Mouse (Mus musculus) ES-E14 (cell line): ENCODE results near the gene Dhcr7. TPM values are rescaled to one million over a fixed set of nuclear protein-coding genes. Genes with fewer than 3 reads are reported as not detected.

Experiments
- DNase-seq: peaks from one replicate; pipeline ENCODE4 v3.0.0-alpha.2; 2013; ENCODE audit warnings: low read depth, low spot score
- H3K27ac ChIP-seq: 2 replicates; pipeline ENCODE4 v1.5.1; 2012; ENCODE audit warnings: low read depth, mild to moderate bottlenecking, low read length, moderate library complexity, mixed read lengths; ENCODE audit not compliant: poor library complexity, insufficient read depth, severe bottlenecking
- H3K36me3 ChIP-seq: 2 replicates; pipeline ENCODE4 v1.6.1; 2012; ENCODE audit warnings: mild to moderate bottlenecking, low read length, moderate library complexity, mixed read lengths; ENCODE audit not compliant: control insufficient read depth, poor library complexity, insufficient read depth, severe bottlenecking
- H3K4me1 ChIP-seq, 2 experiments: fragments of 150-350 bp in 1 of 2; sonication (generic) in 1 of 2; 2 replicates each; pipeline ENCODE4 v1.6.1; 2012; ENCODE audit warnings: low read length in 2 of 2, mild to moderate bottlenecking in 1 of 2, mixed read lengths in 1 of 2; ENCODE audit not compliant: control insufficient read depth in 2 of 2, insufficient read depth in 2 of 2, poor library complexity in 1 of 2
- H3K4me3 ChIP-seq, 2 experiments: fragments of 150-350 bp in 1 of 2; sonication (generic) in 1 of 2; 2 replicates each; pipeline ENCODE4 v1.5.1; 2012; ENCODE audit warnings: low read length in 2 of 2, low read depth in 1 of 2, mild to moderate bottlenecking in 1 of 2, mixed read lengths in 1 of 2; ENCODE audit not compliant: insufficient read depth in 1 of 2, poor library complexity in 1 of 2, severe bottlenecking in 1 of 2
- H3K9ac ChIP-seq: 2 replicates; pipeline ENCODE4 v1.6.1; 2012; ENCODE audit warnings: low read depth, mild to moderate bottlenecking, low read length, mixed read lengths; ENCODE audit not compliant: poor library complexity, insufficient read depth, severe bottlenecking
- H3K9me3 ChIP-seq: fragments of 150-350 bp; sonication (generic); 2 replicates; pipeline ENCODE4 v1.6.1; 2012; ENCODE audit warnings: low read depth, mild to moderate bottlenecking, low read length; ENCODE audit not compliant: control insufficient read depth, insufficient read depth
- CHD2 ChIP-seq: IDR thresholded peaks from 2 replicates; pipeline ENCODE4 v1.6.1; 2014; ENCODE audit warnings: mild to moderate bottlenecking, low read depth, low read length, inconsistent platforms
- HCFC1 ChIP-seq: IDR thresholded peaks from 2 replicates; pipeline ENCODE4 v1.6.1; 2012; ENCODE audit warnings: low read length, inconsistent platforms, borderline replicate concordance; ENCODE audit not compliant: insufficient read depth
- MAFK ChIP-seq: IDR thresholded peaks from 2 replicates; pipeline ENCODE4 v1.6.1; 2014; ENCODE audit warnings: mild to moderate bottlenecking, low read depth, low read length, inconsistent platforms; ENCODE audit not compliant: insufficient read depth
- ZC3H11A ChIP-seq: IDR thresholded peaks from 2 replicates; pipeline ENCODE4 v1.6.1; 2012; ENCODE audit warnings: low read depth, mild to moderate bottlenecking, inconsistent platforms, low read length, borderline replicate concordance
- ZNF384 ChIP-seq: IDR thresholded peaks from 2 replicates; pipeline ENCODE4 v1.6.1; 2012; ENCODE audit warnings: low read depth, low read length, inconsistent platforms
- in situ Hi-C, 2 experiments: fragments of 600-800 bp; cut with MboI; formaldehyde crosslinking; loops; one replicate each; pipeline ENCODE4 v1.15.1; 2025; ENCODE audit warnings: low sequenced_read_pairs in 2 of 2, inconsistent platforms in 1 of 2; ENCODE audit not compliant: unreplicated experiment in 2 of 2
- total RNA-seq: library from RNA; depleted of rRNA; stranded (reverse); fragments of 300-350 nt; gene quantifications from 2 replicates; pipeline ENCODE4 v1.2.3, GENCODE M21; 2012

Gene Dhcr7
- total RNA-seq, 1 experiment: 38.5 TPM

- DNase-seq: no peak
- TF ChIP-seq ZC3H11A: no peak
- no peak for TF ChIP-seq HCFC1
- no peak for TF ChIP-seq CHD2
- in situ Hi-C loops: no loop called here
- Histone ChIP-seq H3K36me3 (peaks cover 9% of the 10 kb centered on the region; the same call in 1 of the 2 replicates), H3K4me1 (0 out of 4 replicates have a peak, but pooled peaks cover 0 to 4% of the 10 kb centered on the region in 2 experiments), H3K27ac (no peak overlapping the region), H3K9me3 (no peaks in the 10 kb centered on the region), H3K4me3 (no peak overlapping the region), H3K9ac (no peak overlapping the region)
Measured at GRCm38 (mm10) chr7:143819201-143819600, 3.7 kb upstream of the Dhcr7 start.

- no peak overlapping the region for H3K27ac ChIP-seq
- TF ChIP-seq MAFK: no peak
- TF ChIP-seq CHD2: no peak
- no peak for TF ChIP-seq ZNF384
- TF ChIP-seq ZC3H11A: no peak
- TF ChIP-seq HCFC1: no peak
- no peak for DNase-seq
- no peak overlapping the region for H3K4me3 ChIP-seq
- peaks cover 4% of the 10 kb centered on the region; the same call in 1 of the 2 replicates for H3K36me3 ChIP-seq
- in situ Hi-C loops: no loop called here
- no peak overlapping the region for H3K9ac ChIP-seq
- 0 out of 4 replicates have a peak, but pooled peaks cover 0 to 4% of the 10 kb centered on the region in 2 experiments for H3K4me1 ChIP-seq
- H3K9me3 ChIP-seq: no peaks in the 10 kb centered on the region
Measured at GRCm38 (mm10) chr7:143821241-143821640, 1.7 kb upstream of the Dhcr7 start.

GRCm38 (mm10) chr7:143823266-143823605 is 291 bp downstream of the Dhcr7 start:
- H3K4me3 ChIP-seq: peak overlapping the region; percentile 39 to 56
- DNase-seq: no peak
- H3K27ac ChIP-seq: peak overlapping the region; percentile 14; the same call in 1 of the 2 replicates

GRCm38 (mm10) chr7:143826985-143827384 is 4.0 kb downstream of the Dhcr7 start:
- Histone ChIP-seq H3K4me1 (peaks cover 0 to 4% of the 10 kb centered on the region in 2 experiments; a peak in 2 of 4 replicates), H3K27ac (no peak overlapping the region), H3K9me3 (no peaks in the 10 kb centered on the region), H3K9ac (no peak overlapping the region), H3K36me3 (peaks cover 2% of the 10 kb centered on the region; the same call in 1 of the 2 replicates), H3K4me3 (no peak overlapping the region)
- no peak for TF ChIP-seq ZC3H11A
- TF ChIP-seq ZNF384: no peak
- TF ChIP-seq MAFK: no peak
- TF ChIP-seq CHD2: no peak
- no peak for TF ChIP-seq HCFC1
- no peak for DNase-seq
- in situ Hi-C loops: no loop called here

More at GRCm38 (mm10) chr7:143823266-143823605, 291 bp downstream of the Dhcr7 start:
- no peak for TF ChIP-seq CHD2
- TF ChIP-seq HCFC1: no peak
- no peak for TF ChIP-seq ZC3H11A
- TF ChIP-seq MAFK: no peak
- TF ChIP-seq ZNF384: peak; percentile 72
- no peaks in the 10 kb centered on the region for H3K9me3 ChIP-seq
- H3K9ac ChIP-seq: peak overlapping the region; percentile 48; the same call in 1 of the 2 replicates
- peaks cover 0 to 4% of the 10 kb centered on the region in 2 experiments; a peak in 1 of 4 replicates for H3K4me1 ChIP-seq
- in situ Hi-C loops: no loop called here
- peaks cover 4% of the 10 kb centered on the region; the same call in 1 of the 2 replicates for H3K36me3 ChIP-seq
